8 mouse cellular contexts compared by ENCODE assay signal in genomic region chr7:46535429-46535799, GRCm38 (mm10).
DNase-seq lines count a peak whose midpoint lies in the region; ATAC-seq and TF ChIP-seq lines count a peak whose summit lies in the region.

No protein-coding gene starts in this region.

- H3K27me3 ChIP-seq in forebrain, embryonic 14.5 days (replicated peaks; ENCODE audit: control insufficient read depth, insufficient read depth, low read length), result no peaks in the 10 kb centered on the region
- H3K27me3 ChIP-seq in neural tube, embryonic 13.5 days, result no peaks in the 10 kb centered on the region

- no peak overlapping the region; the same call in 1 of the 2 replicates for H3K27ac ChIP-seq in forebrain, embryonic 14.5 days (ENCODE audit: low read depth, low read length)
- H3K27ac ChIP-seq in neural tube, embryonic 13.5 days (replicated peaks), result peak overlapping the region; percentile 68

- H3K9ac ChIP-seq in forebrain, embryonic 14.5 days (ENCODE audit: low read length), result no peak overlapping the region
- H3K9ac ChIP-seq in neural tube, embryonic 13.5 days, result peak overlapping the region; percentile 23; the same call in 1 of the 2 replicates

- ATAC-seq in forebrain, embryonic 14.5 days, result peak; percentile 88
- peak; percentile 85 for ATAC-seq in neural tube, embryonic 13.5 days (ENCODE audit: low read depth)

- H3K4me2 ChIP-seq in forebrain, embryonic 14.5 days (ENCODE audit: low read length), result peak overlapping the region; percentile 15; the same call in 1 of the 2 replicates
- H3K4me2 ChIP-seq in neural tube, embryonic 13.5 days, result no peak overlapping the region

- intact Hi-C loops in left cerebral cortex, postnatal 25 days (cut with DNase I), result loop anchor here (2.0 kb wide), 1 partner anchor 143 kb away; no protein-coding TSS in a partner anchor

- TF ChIP-seq POLR2A in brain, embryonic 14.5 days (IDR thresholded peaks at IDR 0.05; ENCODE audit: borderline replicate concordance, extremely low read depth, insufficient read depth, insufficient read length, poor library complexity, severe bottlenecking), result no peak

- H3K9me3 ChIP-seq in forebrain, embryonic 14.5 days (replicated peaks; ENCODE audit: control insufficient read depth, low read length), result no peaks in the 10 kb centered on the region
- no peaks in the 10 kb centered on the region for H3K9me3 ChIP-seq in neural tube, embryonic 13.5 days

- no peaks in the 10 kb centered on the region for H3K36me3 ChIP-seq in forebrain, embryonic 14.5 days (ENCODE audit: control insufficient read depth, insufficient read depth, low read length)
- H3K36me3 ChIP-seq in neural tube, embryonic 13.5 days, result no peaks in the 10 kb centered on the region

- 5% methylated on average over 10 of the region's 10 CpGs for WGBS in forebrain, embryonic 14.5 days
- WGBS in neural tube, embryonic 13.5 days, result 21% methylated on average over 10 of the region's 10 CpGs

- no peak overlapping the region for H3K4me3 ChIP-seq in forebrain, embryonic 14.5 days (ENCODE audit: low read depth, low read length)
- H3K4me3 ChIP-seq in neural tube, embryonic 13.5 days, result no peak overlapping the region

- peak; percentile 71 for TF ChIP-seq CTCF in brain, embryonic 14.5 days (IDR thresholded peaks at IDR 0.05; ENCODE audit: borderline replicate concordance, extremely low read depth, insufficient read depth, insufficient read length)

- peaks cover 5% of the 10 kb centered on the region; the same call in 1 of the 2 replicates for H3K4me1 ChIP-seq in forebrain, embryonic 14.5 days (ENCODE audit: control insufficient read depth, insufficient read depth, low read length)
- peaks cover 40% of the 10 kb centered on the region for H3K4me1 ChIP-seq in neural tube, embryonic 13.5 days (replicated peaks)

- DNase-seq in embryo, embryonic 10 days (ENCODE audit: low spot score), result peak; percentile 55
- no peak for DNase-seq in embryo, embryonic 9.5 days (ENCODE audit: extremely low spot score)
- peak; percentile 88 for DNase-seq in brain, embryonic 14.5 days (ENCODE audit: low read depth)
- DNase-seq in forebrain, embryonic 14.5 days (ENCODE audit: low spot score), result peak; percentile 75
- DNase-seq in kidney, adult 8-10 months, result peak; percentile 30
- DNase-seq in left cerebral cortex, postnatal 25 days (ENCODE audit: low spot score in 2 of 2), result peak; percentile 68 to 85
- peak; percentile 89 for DNase-seq in thymus, postnatal 14 days
